Mouse (Mus musculus) left cerebral cortex, adult 9 months (tissue): ENCODE measurements around the gene Higd1b.

Experiments used
- DNase-seq, 2 experiments: peaks; one replicate each; pipeline ENCODE4 v3.0.0; 2022; ENCODE audit warnings: low spot score in 2 of 2

The Higd1b gene

DNA sequence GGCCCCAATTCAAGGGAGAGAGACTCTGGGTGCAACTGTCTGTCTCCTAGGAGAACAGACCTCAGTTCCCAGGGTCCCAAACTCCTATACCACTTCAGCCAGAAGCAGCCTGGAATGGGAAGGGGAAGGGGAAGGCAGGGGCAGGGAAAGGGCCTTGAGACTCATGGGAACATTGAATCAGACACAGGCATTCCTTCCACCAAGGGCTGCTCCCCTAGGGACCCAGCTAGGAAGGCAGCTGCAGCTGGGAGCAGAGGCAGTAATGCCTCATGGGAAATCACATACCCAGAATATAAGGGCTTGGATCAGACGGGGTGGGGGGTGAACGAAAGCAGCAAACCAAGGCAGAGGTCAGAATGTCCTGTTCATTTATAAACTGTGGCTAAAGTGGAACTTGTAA is 2.5 kb downstream of the Higd1b start:
- DNase-seq: no peak

DNA sequence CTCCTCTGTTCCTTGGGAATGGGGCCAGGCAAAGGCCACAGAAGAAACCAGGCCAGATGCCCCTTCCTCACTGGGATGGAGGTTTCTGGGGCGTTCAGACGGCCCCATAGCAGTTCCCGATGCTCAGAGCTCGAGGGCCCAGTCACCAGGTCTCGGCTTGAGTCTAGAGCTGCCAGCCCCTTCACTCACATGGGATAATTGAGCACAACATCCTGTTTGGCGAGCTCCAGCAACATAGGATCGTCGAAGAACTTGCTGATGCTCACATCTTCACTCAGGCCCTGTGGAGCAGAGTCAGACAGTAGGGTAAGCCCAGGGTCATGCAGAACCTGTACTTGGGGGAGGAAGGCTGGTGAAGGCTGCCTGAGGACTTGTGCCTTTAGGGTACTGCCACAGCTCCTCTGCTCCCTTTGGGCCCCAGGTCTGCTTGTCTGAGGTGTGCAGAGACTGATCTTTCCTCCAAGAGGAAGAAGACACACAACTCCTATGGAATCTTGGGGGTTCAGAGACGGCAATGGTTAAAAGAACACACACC is 3.0 kb downstream of the Higd1b start:
- no peak for DNase-seq

DNA sequence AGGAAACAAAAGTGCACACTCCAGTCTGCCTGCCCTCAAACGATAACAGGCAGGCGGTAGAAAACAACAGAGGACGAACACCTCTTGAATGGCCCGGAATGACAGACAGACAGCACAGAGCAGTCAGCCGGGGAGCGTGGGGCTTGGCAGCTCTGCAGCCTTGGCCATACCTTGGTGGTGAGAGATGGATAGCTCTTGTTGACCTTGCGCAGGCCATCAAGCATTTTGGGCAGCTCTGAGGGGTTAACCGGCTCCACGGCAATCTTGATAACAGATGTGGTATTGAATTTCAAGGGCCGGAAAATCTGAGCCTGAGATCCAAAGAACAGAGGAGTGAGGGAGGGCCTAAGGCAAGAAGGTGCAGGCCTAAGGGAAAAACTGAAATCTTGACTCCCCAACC is 10.3 kb downstream of the Higd1b start:
- DNase-seq: no peak

DNA sequence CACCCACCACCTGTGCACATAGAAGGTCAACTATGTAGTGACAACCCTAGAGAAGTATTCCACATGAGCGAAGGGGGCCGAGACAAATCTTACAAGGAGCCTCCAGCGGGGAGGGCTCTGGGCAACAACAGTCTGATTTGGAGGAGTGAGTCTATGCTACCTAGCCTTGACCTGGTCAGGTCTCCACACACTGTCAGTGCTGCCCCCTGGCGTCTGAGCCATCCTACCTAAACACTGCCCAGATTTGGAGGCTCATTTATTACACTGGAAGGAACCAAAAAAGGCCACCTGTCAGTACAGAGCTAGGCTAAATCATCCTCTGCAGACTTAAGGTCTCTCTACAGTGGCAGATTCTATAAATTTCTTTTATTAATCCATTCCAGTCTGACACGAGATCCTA is 16.2 kb downstream of the Higd1b start:
- DNase-seq: peak in 1 of 2 experiments; percentile 38

DNA sequence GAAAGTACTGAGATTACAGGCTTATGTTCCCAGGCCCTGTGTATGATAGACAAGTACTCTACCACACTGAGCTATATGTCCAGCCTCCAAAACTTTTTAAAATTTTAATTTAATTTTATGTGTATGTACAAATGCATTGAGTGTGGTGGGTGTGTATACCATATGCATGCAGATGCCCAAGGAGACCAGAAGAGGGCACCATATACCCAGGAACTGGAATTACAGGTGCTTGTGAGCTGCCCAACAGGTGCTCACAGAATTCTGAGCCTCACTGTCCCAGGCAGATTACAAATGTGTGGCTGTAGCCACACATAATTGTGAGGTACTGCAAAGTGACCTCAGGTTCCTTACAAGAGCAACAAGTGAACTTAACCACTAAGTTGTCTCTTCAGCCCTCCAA is 18.1 kb downstream of the Higd1b start:
- DNase-seq: no peak

DNA sequence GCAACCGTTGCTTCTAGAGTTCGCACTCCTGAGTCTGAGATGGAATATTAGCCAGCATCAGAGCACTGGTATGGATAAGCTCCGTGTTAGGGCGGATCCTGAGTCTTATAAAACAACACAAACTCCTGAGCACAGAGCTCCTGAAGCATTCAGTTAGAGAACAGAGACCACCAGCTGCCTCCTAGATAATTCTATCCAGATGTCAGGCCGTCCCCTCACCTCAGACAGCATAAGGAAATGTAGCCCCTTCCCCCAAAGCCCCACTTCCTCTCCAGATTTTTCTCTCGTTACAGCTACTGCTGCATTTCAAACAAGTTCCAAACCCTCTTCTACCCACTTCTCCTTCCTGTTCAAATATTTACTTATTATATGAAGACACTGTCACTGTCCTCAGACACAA is 20.3 kb downstream of the Higd1b start:
- DNase-seq: no peak

DNA sequence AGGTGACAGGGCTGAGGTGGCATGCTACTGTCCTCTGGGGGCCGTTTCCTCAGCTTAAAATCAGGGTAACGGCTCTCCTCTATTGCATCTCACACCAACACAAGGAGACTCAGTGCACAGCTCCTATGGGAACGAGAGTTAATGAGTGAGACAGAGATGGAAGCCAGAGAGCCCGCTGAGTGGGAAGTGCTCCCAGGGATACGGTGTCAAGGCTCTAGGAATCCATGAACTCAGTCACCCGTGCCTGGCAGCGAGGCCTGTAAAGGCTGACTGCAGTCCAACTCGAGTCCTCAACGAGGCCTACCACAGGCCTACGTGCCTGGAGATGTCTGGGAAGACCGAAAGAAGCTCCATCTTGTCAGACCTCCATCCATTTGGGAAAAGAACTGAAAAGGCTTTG is 23.3 kb downstream of the Higd1b start:
- no peak for DNase-seq

DNA sequence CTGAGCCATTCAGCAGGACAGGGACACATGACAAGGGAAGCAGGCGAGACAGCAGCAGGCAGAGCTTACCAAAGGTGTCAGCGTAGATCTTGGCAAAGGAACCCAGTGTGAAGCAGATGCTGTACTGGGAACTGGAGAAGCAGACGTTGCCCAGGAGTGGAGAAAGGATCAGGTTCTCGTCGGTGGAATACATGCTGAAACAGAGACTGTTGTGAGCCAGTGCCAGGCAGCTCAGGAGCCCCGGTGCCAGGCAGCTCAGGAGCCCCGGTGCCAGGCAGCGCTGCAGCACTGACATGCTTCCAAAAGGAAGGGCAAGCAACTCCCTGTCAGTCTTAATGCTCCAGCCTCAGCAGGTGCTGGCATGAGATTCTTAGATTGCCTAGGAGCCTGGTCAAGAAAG is 24.3 kb downstream of the Higd1b start:
- DNase-seq: peak in 1 of 2 experiments; percentile 63

DNA sequence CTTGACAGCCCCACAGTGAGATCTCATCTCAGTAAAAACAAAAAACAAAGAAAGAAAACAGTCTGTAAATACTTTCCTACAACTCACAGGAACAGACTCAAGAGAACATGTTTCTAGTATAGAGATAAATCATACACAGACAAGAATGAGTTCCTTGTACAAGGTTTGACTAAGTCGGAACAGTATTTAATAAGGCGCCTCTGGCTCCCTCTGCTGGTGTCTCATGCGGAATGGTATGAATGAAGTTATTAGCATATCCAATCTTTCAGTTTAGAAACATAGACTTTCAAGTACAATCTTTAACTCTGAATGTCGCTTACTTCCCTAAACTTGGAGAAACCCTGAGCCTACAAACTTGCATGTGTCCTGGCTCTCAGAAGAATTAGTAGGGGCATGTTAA is 28.6 kb downstream of the Higd1b start:
- DNase-seq: peak in 1 of 2 experiments; percentile 76

DNA sequence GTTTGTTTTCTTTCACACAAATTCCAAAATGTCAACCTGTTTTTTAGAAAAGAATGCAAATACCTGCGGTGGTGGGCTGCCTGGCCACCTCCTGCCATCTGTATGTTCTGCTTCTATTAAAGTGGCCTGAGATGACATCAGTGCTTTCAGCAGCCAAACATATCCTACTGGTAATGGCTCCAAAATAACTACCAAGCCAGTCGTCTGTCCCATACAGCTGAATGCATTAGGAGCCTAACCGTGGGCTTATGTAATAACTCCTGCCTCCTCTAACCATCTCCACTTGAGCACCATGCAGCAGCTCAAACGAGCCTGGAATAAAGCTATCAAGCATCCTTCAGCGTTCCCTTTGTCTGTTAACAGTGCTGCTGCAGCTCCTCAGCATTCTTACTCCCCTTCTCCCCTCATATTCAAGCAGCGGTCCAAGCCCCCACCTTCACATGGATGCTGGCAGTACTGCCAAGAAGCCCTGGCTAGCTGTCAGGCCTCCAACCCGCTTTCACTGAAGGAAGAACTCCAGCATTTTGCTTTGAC is 39.2 kb downstream of the Higd1b start:
- peak; percentile 71 to 83 for DNase-seq

DNA sequence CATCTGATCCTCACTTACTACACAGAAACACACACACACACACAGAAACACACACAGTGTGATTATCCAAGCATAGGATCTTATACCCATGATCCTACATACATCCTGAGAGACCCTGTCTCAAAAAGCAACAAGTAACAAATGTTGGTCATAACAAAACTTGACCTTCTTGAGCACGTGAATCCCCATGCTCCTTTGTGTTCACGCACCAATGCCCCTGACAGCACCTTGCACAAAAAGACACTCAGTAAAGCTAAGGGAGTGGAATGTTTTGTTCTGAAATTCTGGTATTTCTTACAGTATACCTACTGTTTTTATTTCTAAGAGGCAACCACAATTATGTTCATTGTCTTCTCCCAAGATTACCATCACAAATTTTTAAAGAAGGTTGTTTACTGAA is 43.9 kb downstream of the Higd1b start:
- no peak for DNase-seq

DNA sequence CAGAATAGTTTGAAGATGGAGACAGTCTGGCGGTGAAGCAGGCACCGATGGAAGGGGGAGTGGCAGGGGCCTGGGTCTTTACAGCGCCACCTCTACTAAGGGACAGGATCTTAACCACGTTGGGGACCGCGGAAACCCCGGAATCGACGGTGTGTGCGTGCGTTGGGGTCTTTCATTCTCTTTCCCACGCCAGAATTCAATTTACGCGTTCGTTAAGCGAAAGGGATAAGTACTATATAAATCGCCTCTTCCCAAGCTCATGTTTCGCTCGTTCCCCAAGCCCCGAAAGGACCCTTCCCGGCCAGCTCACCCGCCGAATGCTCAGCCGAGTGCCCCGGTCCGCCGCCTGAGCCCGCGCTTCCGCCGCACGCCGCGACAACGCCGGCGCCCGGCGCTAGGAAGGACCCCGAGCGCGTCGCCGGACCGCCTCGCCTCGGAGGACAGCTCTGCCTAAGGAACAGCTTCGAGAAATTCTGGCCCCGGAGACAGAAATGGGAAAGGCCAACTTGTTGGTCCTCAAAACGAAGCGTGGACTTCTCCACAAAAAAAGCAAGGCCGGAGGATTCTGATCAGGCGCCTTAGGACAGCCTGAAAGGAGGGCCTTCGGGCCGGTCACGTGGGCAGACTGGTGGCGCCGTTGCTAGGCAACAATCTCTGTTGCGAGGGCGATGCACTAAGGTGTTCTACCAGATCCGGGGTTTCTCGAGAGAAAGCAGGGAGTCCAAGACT is 45.1 kb downstream of the Higd1b start, which contains the start of the genes Eftud2 and Ccdc103:
TSS of gene Eftud2 (minus strand) at position 401 of the 729 bp plus-strand sequence.
TSS of gene Ccdc103 (plus strand) at position 620 of the 729 bp plus-strand sequence.
- peak; percentile 85 to 96 for DNase-seq

DNA sequence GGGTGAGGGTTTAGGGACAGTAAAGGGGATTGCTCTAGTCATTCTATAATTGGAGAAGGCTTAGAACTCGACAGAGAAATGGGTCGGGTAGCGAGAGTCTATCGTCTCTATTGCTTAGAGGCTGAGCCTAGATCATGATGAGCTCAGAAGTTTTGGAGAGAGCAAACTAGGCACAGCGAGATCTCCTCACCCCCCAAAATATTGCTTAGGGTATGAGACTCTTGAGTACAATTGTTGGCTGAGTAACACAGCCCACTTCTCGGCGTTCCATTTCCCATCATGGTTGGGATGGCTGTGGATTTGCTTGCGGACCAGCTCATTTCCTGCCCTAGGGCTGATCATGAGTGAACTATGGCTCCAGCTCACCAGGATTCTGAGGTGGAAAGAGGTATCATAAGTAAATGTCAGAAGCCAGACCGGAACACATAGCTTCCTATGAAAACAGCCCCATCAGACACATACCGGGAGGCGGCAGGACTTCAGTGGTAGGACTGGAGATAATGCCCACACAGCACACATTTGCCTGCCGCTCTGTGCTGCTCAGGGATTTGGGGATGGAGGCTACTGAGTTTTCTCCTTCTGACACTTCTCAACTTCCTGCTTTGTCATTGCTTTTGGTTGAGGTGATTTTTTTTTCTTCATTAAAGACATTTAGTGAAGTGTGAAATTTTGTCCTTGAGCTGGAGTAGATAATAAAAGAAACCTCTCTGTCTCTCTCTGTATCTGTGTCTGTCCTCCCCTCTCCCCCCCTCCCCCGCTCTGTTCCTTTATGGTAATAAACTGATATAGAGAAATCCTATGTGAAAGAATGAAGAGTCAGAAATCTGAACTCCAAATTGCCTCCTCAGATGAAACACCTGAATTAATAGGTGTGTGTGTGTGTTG is 45.9 kb downstream of the Higd1b start:
- DNase-seq: no peak

DNA sequence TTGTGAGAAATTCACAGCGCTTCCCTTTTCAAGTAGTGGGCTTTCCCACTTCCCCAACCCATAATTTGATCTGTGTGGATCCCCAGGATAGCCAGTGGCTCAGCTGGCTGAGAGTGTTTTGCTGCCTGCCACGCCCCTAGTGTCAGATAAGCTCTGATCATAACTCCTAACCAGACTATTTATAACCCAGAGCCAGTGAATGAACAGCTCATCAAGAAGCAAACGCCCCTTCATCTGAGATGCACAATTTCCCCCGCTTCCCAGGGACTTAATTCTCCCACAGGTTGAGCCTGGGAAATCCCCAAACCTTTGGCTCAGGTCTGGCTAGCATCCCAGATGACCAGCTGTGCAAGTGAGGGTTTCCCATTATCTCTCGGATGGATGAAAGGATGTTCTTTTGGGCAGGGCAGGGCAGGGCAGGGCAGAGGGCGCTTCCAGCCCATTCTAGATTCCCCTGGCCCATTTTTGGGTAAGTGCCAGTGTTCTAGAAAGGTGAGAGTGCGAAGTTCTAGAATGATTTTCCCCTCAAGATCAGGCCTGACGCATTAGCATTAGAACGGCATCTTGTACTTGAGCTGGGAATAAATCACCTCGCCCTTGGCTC is 49.1 kb downstream of the Higd1b start, which contains the start of gene Fam187a:
TSS of gene Fam187a (plus strand) at position 554 of the 604 bp plus-strand sequence.
- DNase-seq: no peak

DNA sequence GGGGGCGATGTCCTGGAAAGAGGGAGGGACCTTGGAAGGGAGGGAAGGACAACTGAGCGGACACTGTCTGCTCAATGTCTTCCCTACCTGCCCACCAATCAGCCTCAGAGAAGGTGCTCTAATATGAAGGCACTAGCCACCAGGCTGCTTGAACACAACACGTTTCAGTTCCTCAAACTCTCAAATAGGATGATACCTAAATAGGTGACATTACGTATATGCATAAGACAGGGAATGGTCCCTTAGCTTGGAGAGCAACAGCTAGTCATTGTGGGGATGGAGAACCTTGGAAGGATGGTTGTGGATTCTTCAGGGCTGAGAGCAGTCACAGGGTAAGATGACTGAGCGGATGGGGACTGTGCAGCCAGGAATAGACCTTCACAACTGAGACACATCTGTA is 51.8 kb downstream of the Higd1b start:
- DNase-seq: no peak
